Mouse (Mus musculus) kidney, embryonic 16.5 days (tissue): ENCODE results near the gene Mgll. TPM values are rescaled to one million over a fixed set of nuclear protein-coding genes. Genes with fewer than 3 reads are reported as not detected.

ENCODE experiments used
- ATAC-seq: fragments of 200-750 bp; cut with Nextera tagmentation; 2 replicates; pipeline ENCODE4 v1.8.0; 2017; ENCODE audit warnings: moderate TSS enrichment; ENCODE audit not compliant: low FRiP score, low TSS enrichment
- H3K27ac ChIP-seq: fragments of 300-500 bp; sonication (generic); 2 replicates; pipeline ENCODE4 v1.5.1; 2014; ENCODE audit warnings: low read length
- H3K27me3 ChIP-seq: fragments of 300-500 bp; sonication (generic); 2 replicates; pipeline ENCODE4 v1.6.1; 2014; ENCODE audit warnings: low read length, control low read depth, mixed read lengths; ENCODE audit not compliant: insufficient read depth
- H3K36me3 ChIP-seq: fragments of 300-500 bp; sonication (generic); 2 replicates; pipeline ENCODE4 v1.6.1; 2014; ENCODE audit warnings: low read length, control low read depth, mixed read lengths; ENCODE audit not compliant: insufficient read depth
- H3K4me1 ChIP-seq: fragments of 300-500 bp; sonication (generic); 2 replicates; pipeline ENCODE4 v1.6.1; 2014; ENCODE audit warnings: low read length, control low read depth, mixed read lengths; ENCODE audit not compliant: insufficient read depth
- H3K4me2 ChIP-seq: fragments of 300-500 bp; sonication (generic); replicated peaks from 2 replicates; pipeline ENCODE4 v1.6.1; 2014; ENCODE audit warnings: low read depth, low read length
- H3K4me3 ChIP-seq: fragments of 300-500 bp; sonication (generic); 2 replicates; pipeline ENCODE4 v1.5.1; 2014; ENCODE audit warnings: mild to moderate bottlenecking, low read length
- H3K9ac ChIP-seq: fragments of 300-500 bp; sonication (generic); replicated peaks from 2 replicates; pipeline ENCODE4 v1.6.1; 2014; ENCODE audit warnings: low read length
- H3K9me3 ChIP-seq: fragments of 300-500 bp; sonication (generic); 2 replicates; pipeline ENCODE4 v1.6.1; 2016; ENCODE audit warnings: low read length, control low read depth
- WGBS: fragments of 180-500 bp; shearing (Covaris S2); extraction: QIAGEN DNeasy Blood & Tissue Kit; methylation state at CpG from one replicate; pipeline ENCODE4 v1.1.7; 2014; 5-methylcytosine and 5-hydroxymethylcytosine counted together
- polyA plus RNA-seq: library from polyadenylated mRNA; unstranded; fragments of >200 nt; fragmentation: Nextera tagmentation; extraction: Ambion mirVana; gene quantifications from 2 replicates; pipeline ENCODE4 v1.2.1, GENCODE M21; 2015

Mgll gene
- polyA plus RNA-seq, 1 experiment from 2014 or later = 48.0 TPM

GRCm38 (mm10) chr6:88715966-88716365, 8.2 kb upstream of the Mgll start:
- Histone ChIP-seq H3K9me3 (no peaks in the 10 kb centered on the region), H3K4me1 (0 out of 2 replicates have a peak, but pooled peaks cover 6% of the 10 kb centered on the region), H3K4me2 (no peak overlapping the region), H3K9ac (no peak overlapping the region), H3K4me3 (no peak overlapping the region), H3K36me3 (no peaks in the 10 kb centered on the region), H3K27me3 (no peaks in the 10 kb centered on the region), H3K27ac (no peak overlapping the region)
- no peak for ATAC-seq
- 60% methylated on average over 5 of the region's 5 CpGs for WGBS

- Histone ChIP-seq H3K4me3 (no peak overlapping the region), H3K9ac (no peak overlapping the region), H3K36me3 (no peaks in the 10 kb centered on the region), H3K9me3 (no peaks in the 10 kb centered on the region), H3K27me3 (no peaks in the 10 kb centered on the region), H3K4me1 (0 out of 2 replicates have a peak, but pooled peaks cover 6% of the 10 kb centered on the region), H3K4me2 (no peak overlapping the region), H3K27ac (no peak overlapping the region)
- WGBS = 59% methylated on average over 6 of the region's 6 CpGs
- no peak for ATAC-seq
Measured at GRCm38 (mm10) chr6:88717143-88718032, 6.8 kb upstream of the Mgll start.

- no peaks in the 10 kb centered on the region for H3K27me3 ChIP-seq
- no peak for ATAC-seq
- H3K4me1 ChIP-seq = 0 out of 2 replicates have a peak, but pooled peaks cover 6% of the 10 kb centered on the region
- no peaks in the 10 kb centered on the region for H3K9me3 ChIP-seq
- H3K27ac ChIP-seq = no peak overlapping the region
- H3K36me3 ChIP-seq = no peaks in the 10 kb centered on the region
- H3K9ac ChIP-seq = no peak overlapping the region
- 86% methylated on average over 7 of the region's 7 CpGs for whole genome bisulfite sequencing
- no peak overlapping the region for H3K4me3 ChIP-seq
- H3K4me2 ChIP-seq = no peak overlapping the region
Measured at GRCm38 (mm10) chr6:88718033-88718725, 6.0 kb upstream of the Mgll start.

- no peak overlapping the region for H3K4me2 ChIP-seq
- no peaks in the 10 kb centered on the region for H3K9me3 ChIP-seq
- H3K27me3 ChIP-seq = no peaks in the 10 kb centered on the region
- H3K27ac ChIP-seq = no peak overlapping the region
- 0 out of 2 replicates have a peak, but pooled peaks cover 1% of the 10 kb centered on the region for H3K4me1 ChIP-seq
- ATAC-seq = no peak
- no peaks in the 10 kb centered on the region for H3K36me3 ChIP-seq
- 82% methylated on average over 3 of the region's 3 CpGs for WGBS
- no peak overlapping the region for H3K4me3 ChIP-seq
- no peak overlapping the region for H3K9ac ChIP-seq
Measured at GRCm38 (mm10) chr6:88721059-88721458, 3.2 kb upstream of the Mgll start.

GRCm38 (mm10) chr6:88722906-88723305, 1.3 kb upstream of the Mgll start:
- H3K36me3 ChIP-seq = no peaks in the 10 kb centered on the region
- no peak overlapping the region for H3K9ac ChIP-seq
- no peaks in the 10 kb centered on the region for H3K27me3 ChIP-seq
- H3K27ac ChIP-seq = no peak overlapping the region
- H3K9me3 ChIP-seq = no peaks in the 10 kb centered on the region
- no peak overlapping the region for H3K4me2 ChIP-seq
- 67% methylated on average over 2 of the region's 2 CpGs for WGBS
- ATAC-seq = no peak
- peaks cover 17% of the 10 kb centered on the region for H3K4me1 ChIP-seq
- no peak overlapping the region for H3K4me3 ChIP-seq

DNA sequence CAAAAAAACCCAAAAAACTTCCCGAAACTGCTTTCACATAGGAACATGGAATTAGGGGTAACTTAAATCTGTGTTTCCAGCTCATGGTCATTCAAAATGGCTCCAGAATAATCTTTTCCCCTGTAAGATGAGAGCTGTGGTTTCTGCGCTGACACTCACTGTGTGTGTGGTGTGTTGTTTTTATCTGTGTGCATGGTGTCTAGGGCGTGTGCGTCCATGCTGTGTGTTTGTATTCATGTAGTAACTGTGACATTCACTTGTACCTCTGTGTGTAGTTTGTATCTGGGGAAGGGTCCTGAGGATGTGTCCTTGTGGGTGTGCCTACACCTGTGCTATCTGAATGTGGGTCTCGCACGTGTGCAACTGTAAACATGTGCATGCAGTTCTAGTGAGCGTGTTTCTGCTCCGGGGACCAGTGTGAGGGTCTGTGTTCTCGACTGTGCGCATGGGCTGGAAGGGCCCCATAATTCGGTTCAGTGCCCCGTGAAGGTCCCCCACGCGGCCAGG, 353 bp upstream of the Mgll start:
- ATAC-seq = peak; percentile 55

DNA sequence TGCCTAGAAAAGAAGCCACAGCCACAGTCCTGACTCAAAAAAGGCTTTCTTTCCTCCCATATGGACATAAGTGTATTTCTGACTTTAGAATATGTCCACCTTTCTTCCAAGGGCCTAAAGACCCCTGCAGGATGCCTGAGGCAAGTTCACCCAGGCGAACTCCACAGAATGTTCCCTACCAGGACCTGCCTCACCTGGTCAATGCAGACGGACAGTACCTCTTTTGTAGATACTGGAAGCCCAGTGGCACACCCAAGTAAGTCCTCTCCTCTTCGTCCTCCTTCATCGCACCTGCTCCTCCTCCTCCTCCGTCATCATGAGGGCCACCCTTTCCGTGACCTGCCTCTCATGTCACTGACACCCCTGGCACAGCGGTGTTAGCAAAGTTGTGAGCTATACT, 1.4 kb downstream of the Mgll start:
- Histone ChIP-seq H3K4me1 (peaks cover 21% of the 10 kb centered on the region), H3K4me2 (peak overlapping the region; percentile 98), H3K9ac (0 out of 2 replicates have a peak overlapping the region, but pooled peaks have one; percentile 57), H3K36me3 (no peaks in the 10 kb centered on the region), H3K9me3 (no peaks in the 10 kb centered on the region), H3K27ac (peak overlapping the region; percentile 88; the same call in 1 of the 2 replicates), H3K27me3 (no peaks in the 10 kb centered on the region), H3K4me3 (peak overlapping the region; percentile 17)
- 52% methylated on average over 7 of the region's 7 CpGs for WGBS
- ATAC-seq = no peak

More for the DNA sequence above, 353 bp upstream of the Mgll start:
- H3K27me3 ChIP-seq = no peaks in the 10 kb centered on the region
- H3K4me3 ChIP-seq = peak overlapping the region; percentile 71
- 26% methylated on average over 14 of the region's 14 CpGs for WGBS
- H3K9me3 ChIP-seq = no peaks in the 10 kb centered on the region
- peak overlapping the region; percentile 98 for H3K4me2 ChIP-seq
- no peaks in the 10 kb centered on the region for H3K36me3 ChIP-seq
- peak overlapping the region; percentile 74 for H3K9ac ChIP-seq
- H3K4me1 ChIP-seq = peaks cover 21% of the 10 kb centered on the region
- peak overlapping the region; percentile 32; the same call in 1 of the 2 replicates for H3K27ac ChIP-seq

GRCm38 (mm10) chr6:88726252-88727211, 2.3 kb downstream of the Mgll start:
- H3K27ac ChIP-seq = peak overlapping the region; percentile 88
- peak overlapping the region; percentile 23 for H3K4me3 ChIP-seq
- H3K4me1 ChIP-seq = peaks cover 21% of the 10 kb centered on the region
- ATAC-seq = peak; percentile 82
- peak overlapping the region; percentile 57 for H3K9ac ChIP-seq
- 57% methylated on average over 9 of the region's 9 CpGs for WGBS
- H3K9me3 ChIP-seq = no peaks in the 10 kb centered on the region
- no peaks in the 10 kb centered on the region for H3K27me3 ChIP-seq
- H3K36me3 ChIP-seq = no peaks in the 10 kb centered on the region
- H3K4me2 ChIP-seq = peak overlapping the region; percentile 98

GRCm38 (mm10) chr6:88727490-88727889, 3.3 kb downstream of the Mgll start:
- ATAC-seq = no peak
- Histone ChIP-seq H3K36me3 (no peaks in the 10 kb centered on the region), H3K4me2 (no peak overlapping the region), H3K4me3 (no peak overlapping the region), H3K9ac (no peak overlapping the region), H3K27ac (peak overlapping the region; percentile 88; the same call in 1 of the 2 replicates), H3K9me3 (no peaks in the 10 kb centered on the region), H3K4me1 (peaks cover 26% of the 10 kb centered on the region), H3K27me3 (no peaks in the 10 kb centered on the region)
- 61% methylated on average over 5 of the region's 5 CpGs for WGBS
